Mouse (Mus musculus) bone marrow macrophage, adult 2 months (primary cell): ENCODE data around the gene Pam16.

ENCODE experiments used
- CTCF ChIP-seq: IDR thresholded peaks from 2 replicates; pipeline ENCODE4 v1.5.1; 2012; ENCODE audit warnings: low read depth, mild to moderate bottlenecking, low read length, moderate library complexity
- POLR2A ChIP-seq: IDR thresholded peaks from 2 replicates; pipeline ENCODE4 v1.6.1; 2012; ENCODE audit warnings: mild to moderate bottlenecking, low read depth, low read length, borderline replicate concordance

DNA sequence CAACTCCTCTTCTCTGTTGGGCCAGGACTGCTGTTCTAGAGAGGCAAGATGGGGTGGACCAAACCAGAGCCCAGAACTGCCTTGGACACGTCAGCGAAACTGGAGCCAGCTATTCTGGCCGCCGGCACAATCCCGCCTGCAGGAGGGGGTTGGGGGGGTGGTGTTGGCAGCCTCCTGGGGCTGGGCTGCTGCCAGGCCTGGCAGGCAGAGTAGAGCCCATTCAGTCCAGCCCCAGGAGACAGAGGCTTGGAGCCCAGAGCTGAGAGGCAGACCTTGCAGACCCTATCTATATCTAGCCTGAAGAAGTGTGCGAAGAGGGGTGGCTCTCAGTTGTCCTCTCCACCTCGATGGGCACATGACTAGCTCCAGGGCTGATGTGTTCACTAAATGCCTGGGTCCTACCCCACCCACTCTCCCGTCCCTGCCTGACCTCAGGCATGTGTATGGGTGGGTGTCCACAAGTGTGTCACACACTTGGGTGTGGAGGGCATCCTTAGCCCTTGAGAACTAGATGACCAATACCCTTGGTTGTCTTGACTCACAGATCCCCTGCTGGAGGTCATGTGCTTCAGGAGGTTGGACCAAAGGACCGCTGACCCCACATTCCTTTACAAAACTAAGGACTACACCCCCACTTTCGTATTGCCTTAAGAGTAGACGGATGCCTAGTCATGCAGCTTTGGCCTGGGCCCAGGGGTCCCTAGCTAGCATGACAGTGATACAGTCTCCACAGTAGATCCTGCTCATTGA lies 19.1 kb upstream of the Pam16 start:
- TF ChIP-seq POLR2A, result no peak
- no peak for TF ChIP-seq CTCF
